Mouse (Mus musculus) retina, postnatal 1 day (tissue): ENCODE results near the gene Tap1.
"Not testable (repeated sequence)": the region's sequence is repeated elsewhere in the genome, so short reads cannot be mapped to it uniquely, and the experiment has no call there.

Experiments used
- DNase-seq: peaks from one replicate; pipeline ENCODE4 v3.0.0-alpha.2; 2012

The Tap1 gene

DNA sequence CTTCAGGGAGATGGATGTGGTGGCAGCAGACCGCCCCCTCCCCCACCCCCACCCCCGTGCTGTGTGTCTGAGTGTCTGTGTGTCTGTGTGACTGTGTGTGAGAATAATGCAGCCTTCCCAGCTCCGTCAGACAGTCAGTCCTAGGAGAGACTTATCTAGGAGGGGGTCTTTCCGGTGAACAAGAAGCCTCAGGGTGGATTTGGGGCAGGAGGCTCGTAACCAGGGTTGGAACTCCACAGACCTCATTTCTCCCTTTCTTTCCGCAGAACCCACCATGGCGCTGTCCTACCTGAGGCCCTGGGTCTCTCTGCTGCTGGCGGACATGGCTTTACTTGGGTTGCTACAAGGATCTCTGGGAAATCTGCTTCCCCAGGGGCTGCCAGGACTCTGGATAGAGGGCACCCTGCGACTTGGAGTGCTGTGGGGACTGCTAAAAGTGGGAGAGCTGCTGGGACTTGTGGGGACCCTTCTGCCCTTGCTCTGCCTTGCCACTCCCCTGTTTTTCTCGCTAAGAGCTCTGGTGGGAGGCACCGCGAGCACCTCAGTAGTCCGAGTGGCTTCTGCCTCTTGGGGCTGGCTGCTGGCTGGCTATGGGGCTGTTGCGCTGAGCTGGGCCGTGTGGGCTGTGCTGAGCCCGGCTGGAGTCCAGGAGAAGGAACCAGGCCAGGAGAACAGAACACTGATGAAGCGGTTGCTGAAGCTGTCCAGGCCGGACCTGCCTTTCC, 17.8 kb downstream of the Tap1 start:
- DNase-seq, result no peak

- DNase-seq, result peak; percentile 61
Measured at GRCm38 (mm10) chr17:34205746-34206176, 18.4 kb downstream of the Tap1 start.

GRCm38 (mm10) chr17:34206731-34207130, 19.4 kb downstream of the Tap1 start:
- DNase-seq, result no peak

- DNase-seq, result no peak
Measured at GRCm38 (mm10) chr17:34207456-34207855, 20.1 kb downstream of the Tap1 start.

DNA sequence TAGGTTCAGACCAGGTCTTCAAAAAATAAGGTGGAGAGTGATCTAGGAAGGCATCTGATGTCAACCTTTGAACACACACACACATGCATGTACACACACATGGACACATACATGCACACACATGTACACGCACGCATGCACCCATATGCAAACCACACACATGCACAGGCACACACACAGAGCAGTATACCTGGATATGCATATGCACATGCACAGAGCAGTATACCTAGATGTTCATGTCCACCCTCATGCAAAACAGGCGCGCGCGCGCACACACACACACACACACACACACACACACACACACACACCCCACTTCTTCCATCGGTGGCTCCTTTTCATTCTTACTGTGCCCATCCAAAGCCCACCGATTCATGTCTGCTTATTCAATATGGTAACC, 20.5 kb downstream of the Tap1 start:
- no peak for DNase-seq

DNA sequence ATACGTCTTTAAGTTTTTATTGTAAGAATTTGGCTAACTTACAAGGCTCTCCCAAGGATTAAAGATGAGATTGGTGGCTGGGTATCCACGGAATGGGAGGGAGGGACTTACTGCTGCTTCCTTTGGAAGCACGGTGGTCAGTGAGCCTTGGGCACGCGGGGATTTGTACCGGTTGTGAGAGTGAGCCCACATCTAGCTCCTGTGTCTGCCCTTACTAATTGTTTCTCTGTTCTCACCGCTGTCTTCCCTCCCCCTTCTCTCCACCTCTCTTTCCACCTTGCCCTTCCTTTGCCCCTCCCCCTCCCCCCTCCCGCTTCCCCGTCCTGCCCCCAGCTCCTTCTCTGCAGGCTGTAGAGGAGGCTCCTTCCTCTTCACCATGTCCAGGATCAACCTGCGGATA, 21.1 kb downstream of the Tap1 start:
- no peak for DNase-seq

DNA sequence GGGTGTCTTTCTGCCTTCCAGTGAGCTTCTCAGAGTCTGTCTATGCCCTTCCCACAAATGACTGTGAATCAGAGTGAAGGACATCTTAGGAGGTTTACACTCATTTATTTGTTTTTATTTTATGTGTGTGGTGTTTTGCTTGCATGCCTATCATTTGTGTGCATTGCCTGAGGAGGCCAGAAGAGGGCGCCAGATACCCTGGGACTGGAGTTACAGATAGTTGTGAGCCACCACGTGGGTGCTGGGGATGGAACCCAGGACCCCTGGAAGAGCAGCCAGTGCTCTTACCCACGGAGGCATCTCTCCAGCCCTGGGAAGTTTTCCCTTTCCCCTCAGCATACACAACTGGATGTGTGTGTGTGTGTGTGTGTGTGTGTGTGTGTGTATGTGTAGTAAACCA, 22.3 kb downstream of the Tap1 start:
- DNase-seq, result no peak

- no peak for DNase-seq
Measured at GRCm38 (mm10) chr17:34210599-34210998, 23.2 kb downstream of the Tap1 start.

DNA sequence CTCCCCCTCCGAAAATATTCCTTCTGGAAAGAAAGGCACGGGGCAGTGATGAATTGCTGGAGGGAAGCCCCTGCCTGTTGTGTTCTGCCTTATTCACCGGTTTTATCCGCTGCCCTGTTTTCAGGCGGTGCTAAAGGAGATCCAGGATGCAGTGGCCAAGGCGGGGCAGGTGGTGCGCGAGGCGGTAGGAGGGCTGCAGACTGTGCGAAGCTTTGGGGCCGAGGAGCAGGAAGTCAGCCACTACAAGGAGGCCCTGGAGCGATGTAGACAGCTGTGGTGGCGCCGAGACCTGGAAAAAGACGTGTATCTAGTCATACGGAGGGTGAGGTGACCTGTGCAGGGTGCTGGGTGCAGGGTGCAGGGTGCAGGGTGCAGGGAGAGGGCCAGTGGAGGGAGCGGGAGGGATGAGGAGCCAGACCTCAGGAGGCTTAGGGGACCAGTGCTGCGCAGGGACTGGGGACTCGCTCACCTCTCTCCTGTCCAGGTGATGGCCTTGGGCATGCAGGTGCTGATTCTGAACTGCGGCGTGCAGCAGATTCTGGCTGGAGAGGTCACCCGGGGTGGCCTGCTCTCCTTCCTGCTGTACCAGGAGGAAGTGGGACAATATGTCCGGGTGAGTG, 24.5 kb downstream of the Tap1 start:
- no peak for DNase-seq

- DNase-seq, result no peak
Measured at GRCm38 (mm10) chr17:34213936-34214335, 26.6 kb downstream of the Tap1 start.

- no peak for DNase-seq
Measured at GRCm38 (mm10) chr17:34215176-34215575, 27.8 kb downstream of the Tap1 start.

GRCm38 (mm10) chr17:34217216-34217928, 30.0 kb downstream of the Tap1 start:
- no peak for DNase-seq

DNA sequence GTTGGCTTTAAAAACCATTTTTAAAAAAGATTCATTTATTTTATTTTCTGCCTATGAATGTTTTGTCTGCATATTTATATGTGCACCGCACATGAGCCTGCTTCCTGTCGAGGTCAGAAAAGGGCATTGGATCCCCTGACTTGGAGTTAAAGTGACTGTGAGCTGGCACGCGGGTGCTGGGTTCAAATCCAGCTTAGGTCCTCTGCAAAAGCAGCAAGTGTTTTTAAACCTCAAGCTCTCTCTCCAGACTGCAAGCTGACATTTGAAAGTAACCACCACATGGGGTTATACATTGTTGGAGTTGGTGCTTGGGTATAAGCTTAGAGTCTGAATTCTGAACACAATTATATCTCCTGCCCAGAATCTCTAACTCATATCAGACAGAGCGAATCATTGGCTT, 30.6 kb downstream of the Tap1 start:
- DNase-seq, result no peak

DNA sequence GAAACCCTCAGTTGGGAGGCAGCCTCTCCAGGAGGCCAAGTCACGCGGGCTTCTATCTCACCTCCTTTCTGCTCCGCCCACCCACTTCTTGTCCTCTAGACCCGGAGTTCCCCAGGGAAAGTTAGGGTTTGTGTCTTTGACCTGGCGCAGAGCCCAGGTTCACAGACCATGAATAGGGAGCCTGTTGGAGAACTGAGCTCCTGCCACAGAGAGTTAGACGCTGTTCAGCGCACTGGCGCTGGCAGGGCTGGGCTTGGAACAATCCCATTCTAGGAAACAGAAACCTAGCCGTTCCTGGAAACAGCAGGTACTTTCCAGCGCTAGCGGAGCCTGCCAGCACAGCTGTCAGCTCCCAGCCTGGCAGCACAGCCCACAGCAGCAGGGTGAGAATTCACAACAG, 31.3 kb downstream of the Tap1 start:
- peak; percentile 78 for DNase-seq

DNA sequence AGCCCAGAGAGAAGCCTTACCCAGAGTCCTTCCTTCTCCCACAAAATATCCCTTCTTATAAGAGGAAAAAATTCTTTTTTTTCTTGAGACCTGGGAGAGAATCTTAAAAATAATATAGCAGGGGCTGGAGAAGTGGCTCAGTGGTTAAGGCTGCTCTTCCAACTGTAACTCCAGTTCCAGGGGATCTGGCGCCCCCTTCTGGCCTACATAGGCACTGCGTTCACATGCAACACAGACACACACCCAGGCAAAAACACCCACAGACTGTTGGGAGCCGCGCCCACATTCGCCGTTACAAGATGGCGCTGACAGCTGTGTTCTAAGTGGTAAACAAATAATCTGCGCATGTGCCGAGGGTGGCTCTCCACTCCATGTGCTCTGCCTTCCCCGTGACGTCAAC, 31.7 kb downstream of the Tap1 start:
- peak; percentile 50 for DNase-seq

DNA sequence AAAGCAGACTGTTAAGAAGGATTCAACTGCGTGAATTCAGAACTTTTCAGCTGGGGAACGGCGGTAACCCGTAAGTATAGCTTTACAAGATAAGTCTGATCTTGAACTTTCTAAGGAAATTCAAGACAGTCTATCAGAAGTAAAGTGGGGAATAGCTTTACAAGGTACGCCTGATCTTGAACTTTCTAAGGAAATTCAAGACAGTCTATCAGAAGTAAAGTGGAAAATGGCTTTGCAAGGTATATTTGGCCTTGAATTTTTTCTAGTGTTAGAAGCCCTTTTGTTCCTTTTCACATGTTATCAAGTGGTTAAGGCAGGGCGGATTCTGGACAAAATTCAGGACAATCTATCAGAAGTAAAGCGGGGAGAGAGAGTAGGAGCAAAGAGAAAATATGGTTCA, 32.4 kb downstream of the Tap1 start:
- DNase-seq, result not testable (repeated sequence)

- DNase-seq, result not testable (repeated sequence)
Measured at GRCm38 (mm10) chr17:34220401-34220800, 33.0 kb downstream of the Tap1 start.

GRCm38 (mm10) chr17:34224816-34225215, 37.5 kb downstream of the Tap1 start:
- DNase-seq, result no peak

- DNase-seq, result no peak
Measured at GRCm38 (mm10) chr17:34225426-34225825, 38.1 kb downstream of the Tap1 start.

GRCm38 (mm10) chr17:34225911-34226310, 38.6 kb downstream of the Tap1 start:
- not testable (repeated sequence) for DNase-seq

DNA sequence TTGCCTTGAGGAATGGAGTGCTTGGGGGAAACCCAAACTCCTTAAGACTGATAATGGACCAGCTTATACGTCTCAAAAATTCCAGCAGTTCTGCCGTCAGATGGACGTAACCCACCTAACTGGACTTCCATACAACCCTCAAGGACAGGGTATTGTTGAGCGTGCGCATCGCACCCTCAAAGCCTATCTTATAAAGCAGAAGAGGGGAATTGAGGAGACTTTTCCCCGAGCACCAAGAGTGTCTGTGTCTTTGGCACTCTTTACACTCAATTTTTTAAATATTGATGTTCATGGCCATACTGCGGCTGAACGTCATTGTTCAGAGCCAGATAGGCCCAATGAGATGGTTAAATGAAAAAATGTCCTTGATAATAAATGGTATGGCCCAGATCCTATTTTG, 43.6 kb downstream of the Tap1 start:
- DNase-seq, result not testable (repeated sequence)

GRCm38 (mm10) chr17:34232021-34232420, 44.7 kb downstream of the Tap1 start:
- DNase-seq, result not testable (repeated sequence)

- DNase-seq, result peak; percentile 82
Measured at GRCm38 (mm10) chr17:34234926-34235325, 47.6 kb downstream of the Tap1 start.

- DNase-seq, result no peak
Measured at GRCm38 (mm10) chr17:34236691-34237090, 49.3 kb downstream of the Tap1 start.
